Comparison of ENCODE assay signal across 8 mouse cellular contexts in the genomic region with DNA sequence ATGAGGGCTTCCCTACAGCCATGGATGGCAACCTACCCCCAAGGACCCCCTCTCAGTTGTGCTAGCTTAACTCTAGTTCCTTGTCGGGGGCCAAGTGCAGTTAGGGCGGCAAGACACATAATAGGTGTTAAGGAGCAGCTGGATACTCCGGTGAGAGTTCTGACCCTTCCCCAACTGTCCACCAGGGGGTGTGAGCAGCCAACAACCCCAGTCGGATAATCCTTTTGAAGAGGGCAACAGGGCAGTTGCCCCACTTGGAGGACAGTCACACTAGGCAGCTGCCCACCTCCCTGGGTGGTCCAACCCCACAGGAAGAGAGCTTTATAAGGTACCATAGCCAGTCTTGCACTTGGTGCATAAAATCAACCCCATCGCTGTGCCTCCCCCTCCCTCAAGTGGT. TPM values are rescaled to one million over a fixed set of nuclear protein-coding genes. Genes with fewer than 3 reads are reported as not detected.
DNase-seq lines count a peak whose midpoint lies in the region; ATAC-seq and TF ChIP-seq lines count a peak whose summit lies in the region.
"Had no signal": no experiment of that assay in that cellular context is flagged by ENCODE, and none has a peak within 500 bp of the region (broad histone marks: within the 10 kb centered on the region; RNA-seq: fewer than 3 reads in every experiment).

No protein-coding gene starts in this region.

- H3K27me3 ChIP-seq in kidney, postnatal 0 days (ENCODE audit: insufficient read depth, low read length), result no peaks in the 10 kb centered on the region
- H3K27me3 ChIP-seq in kidney, embryonic 15.5 days, result no peaks in the 10 kb centered on the region
- H3K27me3 ChIP-seq in MEL (ENCODE audit: control insufficient read depth in 1 of 2, insufficient read depth in 2 of 2, low read length in 2 of 2), result peaks cover 5 to 12% of the 10 kb centered on the region in 2 experiments; a peak in 3 of 4 replicates

- WGBS in kidney, postnatal 0 days, result 54% methylated on average over 5 of the region's 5 CpGs
- 48% methylated on average over 5 of the region's 5 CpGs for WGBS in kidney, embryonic 15.5 days

- no peaks in the 10 kb centered on the region for H3K36me3 ChIP-seq in kidney, postnatal 0 days (ENCODE audit: insufficient read depth, low read length)
- H3K36me3 ChIP-seq in kidney, embryonic 15.5 days, result no peaks in the 10 kb centered on the region
- H3K36me3 ChIP-seq in MEL (ENCODE audit: control insufficient read depth in 1 of 2, insufficient read depth in 2 of 2, low read length in 2 of 2), result no peaks in the 10 kb centered on the region

- H3K4me1 ChIP-seq in kidney, postnatal 0 days (replicated peaks; ENCODE audit: insufficient read depth, low read length), result no peaks in the 10 kb centered on the region
- H3K4me1 ChIP-seq in kidney, embryonic 15.5 days, result peaks cover 19% of the 10 kb centered on the region; the same call in 1 of the 2 replicates
- no peaks in the 10 kb centered on the region for H3K4me1 ChIP-seq in MEL (ENCODE audit: control insufficient read depth in 1 of 2, insufficient read depth in 2 of 2, low read length in 2 of 2)

- peak; percentile 43 for TF ChIP-seq RAD21 in MEL (IDR thresholded peaks at IDR 0.05; ENCODE audit: low read depth, low read length)

- H3K4me3 ChIP-seq in kidney, postnatal 0 days (replicated peaks; ENCODE audit: low read depth, low read length), result no peak overlapping the region
- no peak overlapping the region for H3K4me3 ChIP-seq in kidney, embryonic 15.5 days (replicated peaks)
- H3K4me3 ChIP-seq in MEL (ENCODE audit: control insufficient read depth in 1 of 2, insufficient read depth in 1 of 2, low read depth in 2 of 2, low read length in 2 of 2), result no peak overlapping the region
- H3K4me3 ChIP-seq: erythroblast, embryonic 14.5 days had no signal

- no peak overlapping the region for H3K9ac ChIP-seq in kidney, postnatal 0 days (ENCODE audit: low read depth, low read length)
- H3K9ac ChIP-seq in kidney, embryonic 15.5 days, result no peak overlapping the region
- H3K9ac ChIP-seq in MEL (ENCODE audit: control insufficient read depth, low read depth, low read length, poor library complexity, severe bottlenecking), result no peak overlapping the region

- TF ChIP-seq POLR2A in MEL (IDR thresholded peaks at IDR 0.05; ENCODE audit: control insufficient read depth in 1 of 2, insufficient read depth in 1 of 2, low read depth in 1 of 2, low read length in 2 of 2, poor library complexity in 1 of 2), result no peak

- H3K79me2 ChIP-seq in MEL (ENCODE audit: control insufficient read depth, insufficient read depth, low read length, poor library complexity), result no peaks in the 10 kb centered on the region

- H3K9me3 ChIP-seq in kidney, postnatal 0 days (replicated peaks; ENCODE audit: low read length), result no peaks in the 10 kb centered on the region
- H3K9me3 ChIP-seq in kidney, embryonic 15.5 days (replicated peaks), result no peaks in the 10 kb centered on the region
- H3K9me3 ChIP-seq in MEL (replicated peaks; ENCODE audit: insufficient read depth, low read length), result no peaks in the 10 kb centered on the region

- DNase-seq in kidney, postnatal 0 days (ENCODE audit: low spot score), result peak; percentile 33
- peak; percentile 29 for DNase-seq in MEL (ENCODE audit: low read depth, low spot score)
- peak; percentile 29 for DNase-seq in c-Kit-positive CD71-positive TER-119-positive erythroid progenitor cells, embryonic 14.5 days (ENCODE audit: low spot score)
- DNase-seq in lung, postnatal 14 days, result peak; percentile 38
- DNase-seq in left cerebral cortex, adult 8-10 months (ENCODE audit: low spot score in 2 of 2), result no peak

- no peak overlapping the region for H3K4me2 ChIP-seq in kidney, postnatal 0 days (ENCODE audit: low read length)
- no peak overlapping the region for H3K4me2 ChIP-seq in kidney, embryonic 15.5 days

- peak; percentile 76 for TF ChIP-seq CTCF in kidney, postnatal 0 days (IDR thresholded peaks at IDR 0.05; ENCODE audit: low read depth)
- TF ChIP-seq CTCF in MEL (IDR thresholded peaks at IDR 0.05 in 2 of 3, conservative IDR thresholded peaks at IDR 0.05 in 1 of 3; ENCODE audit: control insufficient read depth in 1 of 3, insufficient read depth in 1 of 3, low read depth in 2 of 3, low read length in 3 of 3, poor library complexity in 1 of 3, severe bottlenecking in 1 of 3), result peak; percentile 61 to 75 (median 68)

- TF ChIP-seq EP300 in MEL (IDR thresholded peaks at IDR 0.05; ENCODE audit: low read depth in 1 of 2, low read length in 2 of 2), result no peak

- no peak overlapping the region for H3K27ac ChIP-seq in kidney, postnatal 0 days
- no peak overlapping the region for H3K27ac ChIP-seq in kidney, embryonic 15.5 days
- no peak overlapping the region for H3K27ac ChIP-seq in MEL (ENCODE audit: control insufficient read depth, low read depth, low read length)

- ATAC-seq in kidney, postnatal 0 days (replicated peaks; ENCODE audit: low FRiP score, low read depth), result peak; percentile 37; the same call in 1 of the 2 replicates
- no peak for ATAC-seq in kidney, embryonic 15.5 days (replicated peaks; ENCODE audit: low FRiP score)
- no peak for ATAC-seq in erythroid progenitor cell, adult 5-6 weeks (replicated peaks; ENCODE audit: low FRiP score, poor library complexity, severe bottlenecking)

TF ChIP-seq in MEL, 35 proteins besides CTCF, POLR2A, EP300 and RAD21:
- peak; percentile 77 for TF ChIP-seq SMC3 (IDR thresholded peaks at IDR 0.05; ENCODE audit: low read depth, low read length)
- TF ChIP-seq TAL1 (IDR thresholded peaks at IDR 0.05; ENCODE audit: low read length), result no peak
- no peak for TF ChIP-seq TBP (IDR thresholded peaks at IDR 0.05; ENCODE audit: low read depth, low read length)
- peak; percentile 38; the same call in 1 of the 2 replicates for TF ChIP-seq ZC3H11A (IDR thresholded peaks at IDR 0.05; ENCODE audit: low read depth, low read length)
TF ChIP-seq in MEL: peak in this region for 2.

RNA-seq across cellular contexts. Expression of a gene that starts 46.2 kb away (rescaled TPM):
- 0.14 and 0.17 TPM in 2 replicates for polyA plus RNA-seq in kidney, postnatal 0 days (2015; fragmentation: Nextera tagmentation; extraction: Ambion mirVana)
- polyA plus RNA-seq in kidney, embryonic 15.5 days (2015; fragmentation: Nextera tagmentation; extraction: Ambion mirVana), result 0.08 and 0.32 TPM in 2 replicates
- not detected in 2 replicates for total RNA-seq in MEL (2012; rRNA removed)
- polyA plus RNA-seq in MEL (2012; ENCODE audit: insufficient read depth in 1 of 2, insufficient read length in 2 of 2, low read depth in 1 of 2, low replicate concordance in 2 of 2, missing spikeins in 1 of 2), result not detected
- total RNA-seq in erythroid progenitor cell, adult 5-6 weeks (2015; ENCODE audit: low replicate concordance), result not detected in 2 replicates
- total RNA-seq in erythroid progenitor cell, adult 5-6 weeks (2017; ENCODE audit: low replicate concordance), result not detected in 2 replicates
- under 1 TPM in 3 of 4 experiments, not detected in 1; 0.40 to 0.88 (median 0.53) TPM for total RNA-seq in left cerebral cortex, adult 8-10 months (2022)
- polyA plus RNA-seq: erythroblast, embryonic 14.5 days had no signal

Comparison
In these comparisons a context has a peak if more than half of its experiments do, and no peak if none do; other contexts are left out.
1. DNase-seq: peak in kidney, postnatal 0 days (single experiment), MEL (single experiment), c-Kit-positive CD71-positive TER-119-positive erythroid progenitor cells, embryonic 14.5 days (single experiment) and lung, postnatal 14 days (single experiment); none in left cerebral cortex, adult 8-10 months (0 of 2).